ENCODE assay signal across 17 mouse cellular contexts in genomic region chr5:43151099-43151774, GRCm38 (mm10).
DNase-seq lines count a peak whose midpoint lies in the region; ATAC-seq lines count a peak whose summit lies in the region.
"Had no signal": no experiment of that assay in that cellular context is flagged by ENCODE, and none has a peak within 500 bp of the region (broad histone marks: within the 10 kb centered on the region; RNA-seq: fewer than 3 reads in every experiment).

No protein-coding gene starts in this region.

- H3K4me3 ChIP-seq in hindbrain, embryonic 13.5 days = no peak overlapping the region
- H3K4me3 ChIP-seq in hindbrain, embryonic 12.5 days = no peak overlapping the region
- H3K4me3 ChIP-seq: embryonic facial prominence, embryonic 12.5 days; heart, embryonic 12.5 days; limb, embryonic 10.5 days; lung, embryonic 15.5 days; midbrain, embryonic 12.5 days had no signal

- no peaks in the 10 kb centered on the region for H3K36me3 ChIP-seq in hindbrain, embryonic 13.5 days
- no peaks in the 10 kb centered on the region for H3K36me3 ChIP-seq in hindbrain, embryonic 12.5 days
- H3K36me3 ChIP-seq: embryonic facial prominence, embryonic 12.5 days; heart, embryonic 12.5 days; limb, embryonic 10.5 days; lung, embryonic 15.5 days; midbrain, embryonic 12.5 days had no signal

- DNase-seq in lung, postnatal 10 days = peak; percentile 5
- DNase-seq in lung, postnatal 14 days = no peak
- DNase-seq in kidney, adult 8-10 months = peak; percentile 61 to 75
- no peak for DNase-seq in frontal cortex, adult 2 months (ENCODE audit: extremely low spot score in 1 of 2, low spot score in 1 of 2)
- DNase-seq: gastrocnemius, postnatal 36 days; heart, postnatal 36 days; right cerebral cortex, postnatal 4 days had no signal

- H3K9me3 ChIP-seq in hindbrain, embryonic 13.5 days = no peaks in the 10 kb centered on the region
- H3K9me3 ChIP-seq in hindbrain, embryonic 12.5 days (replicated peaks) = no peaks in the 10 kb centered on the region
- H3K9me3 ChIP-seq: embryonic facial prominence, embryonic 12.5 days; heart, embryonic 12.5 days; limb, embryonic 10.5 days; lung, embryonic 15.5 days; midbrain, embryonic 12.5 days had no signal

- H3K27me3 ChIP-seq in hindbrain, embryonic 13.5 days = no peaks in the 10 kb centered on the region
- H3K27me3 ChIP-seq in hindbrain, embryonic 12.5 days = no peaks in the 10 kb centered on the region
- H3K27me3 ChIP-seq: embryonic facial prominence, embryonic 12.5 days; heart, embryonic 12.5 days; lung, embryonic 15.5 days; midbrain, embryonic 12.5 days had no signal

- 79% methylated on average over 3 of the region's 3 CpGs for WGBS in hindbrain, embryonic 13.5 days
- 70% methylated on average over 3 of the region's 3 CpGs for WGBS in hindbrain, embryonic 12.5 days

- H3K4me1 ChIP-seq in hindbrain, embryonic 13.5 days (replicated peaks) = peaks cover 16% of the 10 kb centered on the region
- no peaks in the 10 kb centered on the region for H3K4me1 ChIP-seq in hindbrain, embryonic 12.5 days
- H3K4me1 ChIP-seq: lung, embryonic 15.5 days had no signal

- H3K9ac ChIP-seq in hindbrain, embryonic 13.5 days = no peak overlapping the region
- no peak overlapping the region for H3K9ac ChIP-seq in hindbrain, embryonic 12.5 days
- H3K9ac ChIP-seq: embryonic facial prominence, embryonic 12.5 days; heart, embryonic 12.5 days; lung, embryonic 15.5 days; midbrain, embryonic 12.5 days had no signal

- ATAC-seq in hindbrain, embryonic 13.5 days (ENCODE audit: low FRiP score) = no peak
- no peak for ATAC-seq in hindbrain, embryonic 12.5 days (ENCODE audit: low FRiP score)
- ATAC-seq in megakaryocyte-erythroid progenitor cell, adult 5-6 weeks (replicated peaks; ENCODE audit: low FRiP score, low TSS enrichment, poor library complexity, severe bottlenecking) = peak; percentile 41; the same call in 1 of the 2 replicates
- no peak for ATAC-seq in activated CD4-positive, CD25-positive, alpha-beta regulatory T cell, adult 4 months
- ATAC-seq: intestine, postnatal 0 days had no signal

- peak overlapping the region; percentile 56 for H3K27ac ChIP-seq in hindbrain, embryonic 13.5 days
- no peak overlapping the region for H3K27ac ChIP-seq in hindbrain, embryonic 12.5 days
- H3K27ac ChIP-seq: embryonic facial prominence, embryonic 12.5 days; limb, embryonic 10.5 days; lung, embryonic 15.5 days; midbrain, embryonic 12.5 days had no signal

- no peak overlapping the region for H3K4me2 ChIP-seq in hindbrain, embryonic 13.5 days
- H3K4me2 ChIP-seq in hindbrain, embryonic 12.5 days (replicated peaks) = no peak overlapping the region
- H3K4me2 ChIP-seq: embryonic facial prominence, embryonic 12.5 days; heart, embryonic 12.5 days; lung, embryonic 15.5 days; midbrain, embryonic 12.5 days had no signal

Comparison
In these comparisons a context has a peak if more than half of its experiments do, and no peak if none do; other contexts are left out.
1. DNase-seq: peak in lung, postnatal 10 days (single experiment) and kidney, adult 8-10 months (2 of 2); none in lung, postnatal 14 days (single experiment) and frontal cortex, adult 2 months (0 of 2).